Mouse (Mus musculus) ES-E14 (cell line): ENCODE measurements around the gene Tmem74b.

Experiments used
- MAFK ChIP-seq: IDR thresholded peaks from 2 replicates; pipeline ENCODE4 v1.6.1; 2014; ENCODE audit warnings: mild to moderate bottlenecking, low read depth, low read length, inconsistent platforms; ENCODE audit not compliant: insufficient read depth
- ZC3H11A ChIP-seq: IDR thresholded peaks from 2 replicates; pipeline ENCODE4 v1.6.1; 2012; ENCODE audit warnings: low read depth, mild to moderate bottlenecking, inconsistent platforms, low read length, borderline replicate concordance

DNA sequence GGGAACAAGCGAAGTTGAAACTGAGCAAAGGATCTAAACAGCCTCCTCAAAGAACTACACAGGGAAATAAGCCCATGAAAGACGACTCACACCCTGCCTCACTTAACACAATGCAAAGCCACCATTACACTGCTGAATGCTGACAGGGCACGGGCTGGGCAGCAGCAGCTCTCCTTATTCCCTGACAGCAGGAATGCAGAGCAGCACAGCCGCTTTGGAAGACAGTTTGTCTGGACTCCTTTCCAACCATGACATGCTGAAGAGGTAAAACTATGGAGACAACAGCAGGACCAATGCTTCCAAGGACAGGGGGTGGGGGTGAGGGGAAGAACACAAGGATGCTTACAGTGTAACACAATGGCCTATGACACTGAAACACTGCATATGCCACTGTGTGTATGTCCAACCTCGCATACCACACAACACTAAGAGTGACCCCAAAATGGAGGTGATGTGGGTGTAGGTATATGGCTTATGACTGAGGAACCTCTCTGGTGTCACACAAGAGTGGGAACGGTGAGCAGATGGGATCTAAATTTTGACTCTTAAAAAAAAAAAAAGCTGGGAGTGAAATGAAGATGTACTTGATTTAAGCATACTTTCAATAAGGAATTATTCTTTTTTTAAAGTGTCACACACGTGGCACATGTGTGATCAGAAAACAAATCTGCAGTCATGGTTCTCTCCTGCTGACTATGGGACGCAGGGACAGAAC, 31.5 kb downstream of the Tmem74b start:
- TF ChIP-seq MAFK = no peak
- no peak for TF ChIP-seq ZC3H11A
